Mouse (Mus musculus) CH12.LX (cell line): ENCODE measurements around the gene Sh3tc1.

ENCODE experiments used
- MXI1 ChIP-seq: IDR thresholded peaks from 2 replicates; pipeline ENCODE4 v1.6.1; 2011; ENCODE audit warnings: mild to moderate bottlenecking, low read depth, low read length, improper control_type of control experiment
- ZKSCAN1 ChIP-seq: IDR thresholded peaks from 2 replicates; pipeline ENCODE4 v1.6.1; 2012; ENCODE audit warnings: low read depth, inconsistent platforms, low read length, improper control_type of control experiment, borderline replicate concordance

- TF ChIP-seq ZKSCAN1 (no peak), MXI1 (no peak)
Observed at GRCm38 (mm10) chr5:35737231-35737901, 2.4 kb downstream of the Sh3tc1 start.
